Mouse (Mus musculus): ENCODE measurements around the gene Tgif1. TPM values are rescaled to one million over a fixed set of nuclear protein-coding genes. Genes with fewer than 3 reads are reported as not detected.

Tgif1 gene
- total and polyA plus RNA-seq, 3 experiments = 5.4 to 47.6 (median 11.0) TPM

DNA sequence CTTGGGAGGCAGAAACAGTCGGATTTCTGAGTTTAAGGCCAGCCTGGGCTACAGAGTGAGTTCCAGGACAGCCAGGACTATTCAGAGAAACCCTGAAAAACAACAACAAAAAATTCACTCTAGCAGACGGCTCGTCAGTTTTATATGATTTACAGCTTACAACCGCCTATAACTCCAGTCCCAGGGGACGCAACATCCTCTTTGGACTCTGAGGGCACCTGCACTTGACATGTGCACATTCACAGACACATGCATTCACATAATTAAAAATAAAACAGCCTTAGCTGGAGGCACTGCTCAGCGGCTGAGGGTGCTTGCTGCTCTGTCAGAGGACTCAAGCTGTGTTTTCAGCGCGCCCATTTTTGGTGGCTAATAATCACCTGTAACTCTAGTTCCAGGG lies 37.2 kb upstream of the Tgif1 start:
- no peak for ATAC-seq (ENCODE audit: extremely low read depth, insufficient number of reproducible peaks, low FRiP score, poor library complexity, severe bottlenecking)
- no peaks in the 10 kb centered on the region; the same call in 1 of the 2 replicates for H3K27me3 ChIP-seq (ENCODE audit: insufficient read depth, low read length)
- H3K4me1 ChIP-seq (ENCODE audit: insufficient read depth, low read depth, low read length) = no peaks in the 10 kb centered on the region
- H3K36me3 ChIP-seq (replicated peaks) = no peaks in the 10 kb centered on the region
- no peak for DNase-seq (ENCODE audit: low spot score)
- TF ChIP-seq POLR2AphosphoS5 (IDR thresholded peaks at IDR 0.05; ENCODE audit: insufficient replicate concordance, low read depth, low read length) = no peak
- TF ChIP-seq GATA2 (IDR thresholded peaks at IDR 0.05; ENCODE audit: borderline replicate concordance, low read depth, low read length) = no peak
- no peak for TF ChIP-seq CTCF (IDR thresholded peaks at IDR 0.05; ENCODE audit: low read depth, low read length)
- no peaks in the 10 kb centered on the region for H3K9me3 ChIP-seq (replicated peaks)
- H3K4me3 ChIP-seq (ENCODE audit: low read depth, low read length) = no peak overlapping the region

DNA sequence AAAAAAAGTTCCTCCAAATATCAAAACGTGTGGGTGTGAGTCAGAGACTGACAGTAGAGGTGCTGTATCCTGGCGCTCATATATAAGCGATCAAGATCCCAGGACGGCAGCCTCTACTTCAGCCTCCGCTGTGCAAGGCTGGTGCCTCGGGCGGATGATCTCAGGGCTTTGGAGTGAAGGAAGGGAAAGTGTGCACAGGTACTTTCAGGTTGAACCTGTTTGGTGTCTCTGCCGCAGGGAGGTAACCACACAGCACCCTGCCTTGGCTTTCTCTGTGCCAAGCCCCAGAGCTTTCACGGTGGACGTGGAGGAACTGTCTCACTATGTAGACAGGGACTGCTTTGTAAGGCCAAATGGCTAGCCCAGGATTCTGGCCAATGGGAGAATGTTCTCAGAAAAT lies 35.3 kb upstream of the Tgif1 start:
- DNase-seq (ENCODE audit: low spot score) (no peak), ATAC-seq (ENCODE audit: extremely low read depth, insufficient number of reproducible peaks, low FRiP score, poor library complexity, severe bottlenecking) (no peak)
- Histone ChIP-seq H3K9me3 (replicated peaks) (no peaks in the 10 kb centered on the region), H3K4me3 (ENCODE audit: low read depth, low read length) (no peak overlapping the region), H3K36me3 (replicated peaks) (no peaks in the 10 kb centered on the region), H3K27me3 (ENCODE audit: insufficient read depth, low read length) (no peaks in the 10 kb centered on the region), H3K4me1 (ENCODE audit: insufficient read depth, low read depth, low read length) (no peaks in the 10 kb centered on the region)
- no peak for TF ChIP-seq TAL1 (conservative IDR thresholded peaks at IDR 0.05; ENCODE audit: low read depth, low read length)
- no peak for TF ChIP-seq GATA2 (IDR thresholded peaks at IDR 0.05; ENCODE audit: borderline replicate concordance, low read depth, low read length)
- TF ChIP-seq CTCF (IDR thresholded peaks at IDR 0.05; ENCODE audit: low read depth, low read length) = no peak
- TF ChIP-seq GATA1 (IDR thresholded peaks at IDR 0.05; ENCODE audit: borderline replicate concordance, low read length) = no peak

DNA sequence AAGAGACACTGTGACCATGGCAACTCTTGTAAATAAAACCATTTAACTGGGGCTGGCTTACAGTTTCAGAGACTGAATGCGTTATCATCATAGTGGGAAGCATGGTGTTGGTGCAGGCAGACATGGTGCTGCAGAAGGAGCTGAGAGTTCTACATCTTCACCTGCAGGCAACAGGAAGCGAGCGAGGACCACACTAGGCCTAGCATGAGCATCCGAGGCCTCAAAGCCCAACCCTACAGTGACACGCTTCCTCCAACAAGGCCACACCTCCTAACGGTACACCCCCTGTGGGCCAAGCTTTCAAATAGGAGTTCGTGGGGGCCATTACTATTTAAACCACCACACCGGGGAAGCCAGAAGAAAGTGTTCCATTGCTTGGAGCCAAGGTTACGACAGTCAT lies 34.5 kb upstream of the Tgif1 start:
- Histone ChIP-seq H3K4me1 (ENCODE audit: insufficient read depth, low read depth, low read length) (no peaks in the 10 kb centered on the region), H3K36me3 (replicated peaks) (no peaks in the 10 kb centered on the region), H3K9me3 (replicated peaks) (peaks cover 3% of the 10 kb centered on the region), H3K27me3 (ENCODE audit: insufficient read depth, low read length) (no peaks in the 10 kb centered on the region), H3K4me3 (ENCODE audit: low read depth, low read length) (no peak overlapping the region)
- ATAC-seq (ENCODE audit: extremely low read depth, insufficient number of reproducible peaks, low FRiP score, poor library complexity, severe bottlenecking) = no peak
- no peak for DNase-seq (ENCODE audit: low spot score)
- TF ChIP-seq POLR2AphosphoS5 (IDR thresholded peaks at IDR 0.05; ENCODE audit: insufficient replicate concordance, low read depth, low read length) = no peak
- no peak for TF ChIP-seq TAL1 (conservative IDR thresholded peaks at IDR 0.05; ENCODE audit: low read depth, low read length)
- TF ChIP-seq CTCF (IDR thresholded peaks at IDR 0.05; ENCODE audit: low read depth, low read length) = no peak
- TF ChIP-seq GATA1 (IDR thresholded peaks at IDR 0.05; ENCODE audit: borderline replicate concordance, low read length) = no peak
- no peak for TF ChIP-seq GATA2 (IDR thresholded peaks at IDR 0.05; ENCODE audit: borderline replicate concordance, low read depth, low read length)

GRCm38 (mm10) chr17:70886641-70887391 lies 33.5 kb upstream of the Tgif1 start:
- no peaks in the 10 kb centered on the region for H3K4me1 ChIP-seq (ENCODE audit: insufficient read depth, low read depth, low read length)
- no peaks in the 10 kb centered on the region for H3K36me3 ChIP-seq (replicated peaks)
- H3K9me3 ChIP-seq (replicated peaks) = peaks cover 3% of the 10 kb centered on the region
- H3K27me3 ChIP-seq (ENCODE audit: insufficient read depth, low read length) = no peaks in the 10 kb centered on the region
- no peak overlapping the region for H3K4me3 ChIP-seq (ENCODE audit: low read depth, low read length)
- ATAC-seq (ENCODE audit: extremely low read depth, insufficient number of reproducible peaks, low FRiP score, poor library complexity, severe bottlenecking) (no peak), DNase-seq (ENCODE audit: low spot score) (no peak)
- no peak for TF ChIP-seq GATA2 (IDR thresholded peaks at IDR 0.05; ENCODE audit: borderline replicate concordance, low read depth, low read length)
- TF ChIP-seq TAL1 (conservative IDR thresholded peaks at IDR 0.05; ENCODE audit: low read depth, low read length) = no peak
- TF ChIP-seq GATA1 (IDR thresholded peaks at IDR 0.05; ENCODE audit: borderline replicate concordance, low read length) = no peak
- no peak for TF ChIP-seq CTCF (IDR thresholded peaks at IDR 0.05; ENCODE audit: low read depth, low read length)
- TF ChIP-seq POLR2AphosphoS5 (IDR thresholded peaks at IDR 0.05; ENCODE audit: insufficient replicate concordance, low read depth, low read length) = no peak

GRCm38 (mm10) chr17:70885868-70886267 lies 32.5 kb upstream of the Tgif1 start:
- no peak for TF ChIP-seq POLR2AphosphoS5 (IDR thresholded peaks at IDR 0.05; ENCODE audit: insufficient replicate concordance, low read depth, low read length)
- no peak for TF ChIP-seq CTCF (IDR thresholded peaks at IDR 0.05; ENCODE audit: low read depth, low read length)
- no peak for TF ChIP-seq TAL1 (conservative IDR thresholded peaks at IDR 0.05; ENCODE audit: low read depth, low read length)
- no peak for TF ChIP-seq GATA2 (IDR thresholded peaks at IDR 0.05; ENCODE audit: borderline replicate concordance, low read depth, low read length)
- no peak for TF ChIP-seq GATA1 (IDR thresholded peaks at IDR 0.05; ENCODE audit: borderline replicate concordance, low read length)
- Histone ChIP-seq H3K4me3 (ENCODE audit: low read depth, low read length) (no peak overlapping the region), H3K27me3 (ENCODE audit: insufficient read depth, low read length) (no peaks in the 10 kb centered on the region), H3K9me3 (replicated peaks) (peaks cover 3% of the 10 kb centered on the region), H3K4me1 (ENCODE audit: insufficient read depth, low read depth, low read length) (no peaks in the 10 kb centered on the region), H3K36me3 (replicated peaks) (no peaks in the 10 kb centered on the region)
- DNase-seq (ENCODE audit: low spot score) = no peak
- no peak for ATAC-seq (ENCODE audit: extremely low read depth, insufficient number of reproducible peaks, low FRiP score, poor library complexity, severe bottlenecking)

- Histone ChIP-seq H3K4me1 (ENCODE audit: insufficient read depth, low read depth, low read length) (no peaks in the 10 kb centered on the region), H3K27me3 (ENCODE audit: insufficient read depth, low read length) (no peaks in the 10 kb centered on the region), H3K4me3 (ENCODE audit: low read depth, low read length) (no peak overlapping the region), H3K36me3 (replicated peaks) (no peaks in the 10 kb centered on the region), H3K9me3 (replicated peaks) (peaks cover 3% of the 10 kb centered on the region)
- no peak for DNase-seq (ENCODE audit: low spot score)
- ATAC-seq (ENCODE audit: extremely low read depth, insufficient number of reproducible peaks, low FRiP score, poor library complexity, severe bottlenecking) = no peak
- no peak for TF ChIP-seq CTCF (IDR thresholded peaks at IDR 0.05; ENCODE audit: low read depth, low read length)
- no peak for TF ChIP-seq GATA2 (IDR thresholded peaks at IDR 0.05; ENCODE audit: borderline replicate concordance, low read depth, low read length)
- TF ChIP-seq GATA1 (IDR thresholded peaks at IDR 0.05; ENCODE audit: borderline replicate concordance, low read length) = no peak
- no peak for TF ChIP-seq POLR2AphosphoS5 (IDR thresholded peaks at IDR 0.05; ENCODE audit: insufficient replicate concordance, low read depth, low read length)
- TF ChIP-seq TAL1 (conservative IDR thresholded peaks at IDR 0.05; ENCODE audit: low read depth, low read length) = no peak
These were observed 28.6 kb upstream of the Tgif1 start for GRCm38 (mm10) chr17:70881934-70882333.

Measured in G1E (cell line).